Mouse (Mus musculus) gastrocnemius, postnatal 25 days (tissue): ENCODE data around the gene Prss8. TPM values are rescaled to one million over a fixed set of nuclear protein-coding genes. Genes with fewer than 3 reads are reported as not detected.

Experiments used
- DNase-seq: peaks from one replicate; pipeline ENCODE4 v3.0.0; 2022
- total RNA-seq, 2 experiments: library from RNA; stranded (reverse); gene quantifications; 1 replicate in 1 of 2; 2 replicates in 1 of 2; pipeline ENCODE4 v1.2.3; 2021

The Prss8 gene
- total RNA-seq, 2 experiments from 2014 or later: not detected

- peak; percentile 96 for DNase-seq
Observed at GRCm38 (mm10) chr7:127895442-127895841, 34.5 kb downstream of the Prss8 start, which contains the start of the genes Gm21974 and Vkorc1. Gene Gm21974, minus strand, starts transcription at chr7:127895454. Gene Vkorc1, minus strand, starts transcription at chr7:127895617.

GRCm38 (mm10) chr7:127894480-127894879 lies 35.4 kb downstream of the Prss8 start:
- DNase-seq: no peak

GRCm38 (mm10) chr7:127890798-127891197 lies 39.1 kb downstream of the Prss8 start, which contains the start of gene Prss53:
Gene Prss53, minus strand, starts transcription at chr7:127890970.
- no peak for DNase-seq

- no peak for DNase-seq
Observed at GRCm38 (mm10) chr7:127888821-127889220, 41.1 kb downstream of the Prss8 start.

- DNase-seq: no peak
Observed at GRCm38 (mm10) chr7:127887781-127888180, 42.1 kb downstream of the Prss8 start.

- no peak for DNase-seq
Observed at GRCm38 (mm10) chr7:127887191-127887590, 42.7 kb downstream of the Prss8 start.

- no peak for DNase-seq
Observed at GRCm38 (mm10) chr7:127886551-127886950, 43.4 kb downstream of the Prss8 start.

- DNase-seq: peak; percentile 85
Observed at GRCm38 (mm10) chr7:127885951-127886350, 44.0 kb downstream of the Prss8 start.

- no peak for DNase-seq
Observed at GRCm38 (mm10) chr7:127880431-127880830, 49.5 kb downstream of the Prss8 start.

GRCm38 (mm10) chr7:127879301-127879700 lies 50.6 kb downstream of the Prss8 start:
- no peak for DNase-seq

GRCm38 (mm10) chr7:127876467-127877348 lies 53.2 kb downstream of the Prss8 start, which contains the start of gene Zfp668:
Gene Zfp668, minus strand, starts transcription at chr7:127876828.
- DNase-seq: peak; percentile 87

GRCm38 (mm10) chr7:127876041-127876466 lies 53.9 kb downstream of the Prss8 start, which contains the start of gene Zfp646:
Gene Zfp646, plus strand, starts transcription at chr7:127876221.
- peak; percentile 84 for DNase-seq

Other genes with a start within 250 kb of the Prss8 start
- gene Bcl7c, start 221.2 kb downstream of the Prss8 start, total RNA-seq: 10 to 100 TPM; 41.2 to 41.7 TPM
- 10 to 100 TPM; 13.8 to 15.1 TPM for gene Ctf1, start 217.4 kb downstream of the Prss8 start, total RNA-seq
- gene Ctf2, start 197.9 kb downstream of the Prss8 start, total RNA-seq: not detected
- gene Fbxl19, start 185.6 kb downstream of the Prss8 start, total RNA-seq: 1 to 10 TPM; 1.9 to 2.4 TPM
- gene Orai3, start 160.3 kb downstream of the Prss8 start, total RNA-seq: 1 to 10 TPM; 8.9 to 9.5 TPM
- 10 to 100 TPM; 15.0 to 15.4 TPM for gene Setd1a, start 153.4 kb downstream of the Prss8 start, total RNA-seq
- 1 to 10 TPM; 2.4 to 2.5 TPM for gene Gm49388, start 144.5 kb downstream of the Prss8 start, total RNA-seq
- 1 to 10 TPM; 4.4 to 9.1 TPM for gene Hsd3b7, start 129.5 kb downstream of the Prss8 start, total RNA-seq
- gene Stx4a, start 105.8 kb downstream of the Prss8 start, total RNA-seq: 10 to 100 TPM; 46.4 to 47.2 TPM
- 1 to 10 TPM in 1 of 2 experiments, under 1 TPM in 1; 0.64 to 1.2 TPM for gene Stx1b, start 105.6 kb downstream of the Prss8 start, total RNA-seq
- 10 to 100 TPM; 11.3 to 11.8 TPM for gene Zfp646, start 53.9 kb downstream of the Prss8 start, total RNA-seq
- 1 to 10 TPM; 2.8 to 4.5 TPM for gene Zfp668, start 53.3 kb downstream of the Prss8 start, total RNA-seq
- gene Prss53, start 39.1 kb downstream of the Prss8 start, total RNA-seq: 1 to 10 TPM; 1.5 to 1.6 TPM
- not detected for gene Gm21974, start 34.6 kb downstream of the Prss8 start, total RNA-seq
- gene Vkorc1, start 34.5 kb downstream of the Prss8 start, total RNA-seq: 10 to 100 TPM; 12.7 to 18.3 TPM
- 100 to 1,000 TPM; 142 to 143 TPM for gene Bckdk, start 26.0 kb downstream of the Prss8 start, total RNA-seq
- gene Kat8, start 17.6 kb downstream of the Prss8 start, total RNA-seq: 10 to 100 TPM; 19.9 to 20.0 TPM
- gene Prss36, start 16.6 kb upstream of the Prss8 start, total RNA-seq: 1 to 10 TPM; 4.4 to 6.1 TPM
- 10 to 100 TPM; 76.2 to 78.4 TPM for gene Fus, start 37.4 kb upstream of the Prss8 start, total RNA-seq
- under 1 TPM; 0.72 to 0.82 TPM for gene Pycard, start 63.8 kb upstream of the Prss8 start, total RNA-seq
- gene Trim72, start 73.8 kb upstream of the Prss8 start, total RNA-seq: 100 to 1,000 TPM; 235 to 294 TPM
- 1 to 10 TPM; 1.1 to 2.6 TPM for gene Itgam, start 132.5 kb upstream of the Prss8 start, total RNA-seq
- not detected for gene Gm49368, start 132.6 kb upstream of the Prss8 start, total RNA-seq
- gene Itgax, start 199.4 kb upstream of the Prss8 start, total RNA-seq: under 1 TPM in 1 of 2 experiments, not detected in 1; 0.21 TPM
- gene Itgad, start 224.3 kb upstream of the Prss8 start, total RNA-seq: not detected